Mouse (Mus musculus) gonadal fat pad, adult 2 months (tissue): ENCODE measurements around the gene Gpr89. TPM values are rescaled to one million over a fixed set of nuclear protein-coding genes. Genes with fewer than 3 reads are reported as not detected.

Experiments used
- DNase-seq: peaks from one replicate; pipeline ENCODE4 v3.0.0-alpha.2; 2012; ENCODE audit warnings: low read depth
- polyA plus RNA-seq: library from polyadenylated mRNA; depleted of rRNA; stranded (reverse); fragments of >200 nt; gene quantifications from 2 replicates; pipeline ENCODE4 v1.2.3, GENCODE M21; 2012; rRNA removed

The Gpr89 gene
- polyA plus RNA-seq, 1 experiment: 31.9 TPM

DNA sequence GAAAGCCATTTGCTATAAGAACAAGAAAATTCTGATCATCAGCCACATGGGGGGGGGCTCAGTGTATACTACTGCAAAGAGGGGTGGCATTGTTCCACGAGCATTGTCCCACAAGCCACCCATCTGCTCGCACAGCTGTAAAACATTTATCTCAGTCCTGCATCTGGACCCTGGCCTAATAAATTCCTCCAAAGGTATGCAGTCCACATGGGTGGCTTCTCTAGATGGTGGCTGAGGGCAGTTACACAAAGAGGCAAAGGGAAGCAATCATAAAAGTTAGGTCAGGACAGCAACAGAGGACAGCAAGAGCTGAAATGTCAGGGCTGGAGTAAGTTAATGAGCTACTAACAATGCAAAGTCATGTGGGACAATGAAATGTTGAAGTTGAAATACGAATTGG, 81.4 kb downstream of the Gpr89 start:
- DNase-seq: no peak

DNA sequence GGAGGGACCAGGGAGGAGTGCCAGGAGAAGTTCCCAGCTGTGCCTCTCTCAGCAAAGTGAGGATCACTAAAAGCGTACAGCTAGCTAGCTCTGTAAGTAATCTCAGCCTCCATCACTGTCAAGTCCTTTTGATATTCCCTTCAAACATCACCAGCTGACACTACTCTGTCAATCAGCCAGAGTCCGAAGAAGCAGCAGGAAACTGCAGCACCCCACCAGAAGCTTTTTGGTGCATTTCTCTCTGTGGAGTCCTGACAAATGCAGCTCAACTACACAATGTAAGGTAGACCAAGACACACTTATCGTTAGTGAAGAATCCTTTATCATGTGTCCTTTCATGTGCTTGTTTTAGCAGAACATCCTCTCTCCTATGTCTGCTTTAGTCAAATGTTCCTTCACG, 83.6 kb downstream of the Gpr89 start:
- DNase-seq: no peak

DNA sequence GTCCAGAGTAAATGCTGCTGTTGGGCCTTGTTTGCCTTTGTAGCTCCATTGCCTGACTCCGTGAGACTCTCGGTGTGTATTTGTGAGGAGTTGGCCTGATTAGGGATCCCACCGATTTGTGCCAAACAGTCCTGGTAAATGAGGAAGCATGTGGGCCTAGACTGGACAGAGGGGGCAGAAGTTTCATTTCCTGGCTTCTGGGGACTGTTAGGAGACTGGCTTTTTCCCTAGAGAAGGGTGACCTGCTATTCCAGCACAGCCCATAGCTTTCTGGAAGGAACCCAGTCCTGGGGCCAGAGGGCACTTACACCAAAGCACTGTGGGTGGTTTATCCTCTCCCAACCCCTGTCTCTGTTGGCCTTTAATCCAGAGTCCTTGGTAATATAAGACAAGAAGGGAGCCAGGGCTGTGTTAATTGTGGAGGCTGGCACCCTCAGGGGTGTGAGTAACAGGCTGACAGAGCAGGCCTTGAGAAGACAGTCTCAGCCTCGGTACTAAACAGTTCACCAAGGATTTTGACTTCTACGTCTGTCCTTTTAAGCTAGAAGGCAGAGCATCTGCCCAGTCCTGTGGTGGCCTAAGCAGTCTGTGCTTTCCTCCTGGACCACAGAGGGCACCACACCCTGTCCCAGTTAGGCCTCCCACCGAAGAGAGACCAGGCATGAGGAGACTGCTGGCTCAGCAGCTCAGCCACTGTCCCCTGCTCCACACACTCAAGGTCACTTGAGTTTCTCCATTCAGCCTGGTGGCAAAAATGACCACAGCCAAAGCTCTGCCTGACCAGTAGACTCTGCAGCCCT, 84.8 kb downstream of the Gpr89 start:
- DNase-seq: peak; percentile 33

Other genes starting within 250 kb of the Gpr89 start
- 1.8 and 2.2 TPM in 2 replicates for gene Ankrd35, start 235.2 kb downstream of the Gpr89 start, polyA plus RNA-seq
- 23.4 and 29.1 TPM in 2 replicates for gene Pias3, start 209.0 kb downstream of the Gpr89 start, polyA plus RNA-seq
- 0.72 and 1.3 TPM in 2 replicates for gene Nudt17, start 196.8 kb downstream of the Gpr89 start, polyA plus RNA-seq
- gene Polr3c, start 177.7 kb downstream of the Gpr89 start, polyA plus RNA-seq: 28.4 and 29.9 TPM in 2 replicates
- gene Rnf115, start 177.7 kb downstream of the Gpr89 start, polyA plus RNA-seq: 21.4 and 26.2 TPM in 2 replicates
- gene Pdzk1, start 76.1 kb downstream of the Gpr89 start, polyA plus RNA-seq: 49.3 and 91.8 TPM in 2 replicates
- gene Cd160, start 76.0 kb downstream of the Gpr89 start, polyA plus RNA-seq: 0.53 and 0.82 TPM in 2 replicates
- gene Gja5, start 653 bp downstream of the Gpr89 start, polyA plus RNA-seq: 8.9 and 15.8 TPM in 2 replicates
- 0.01 TPM in 1 of 2 replicates, not detected in the other for gene Gja8, start 20.7 kb upstream of the Gpr89 start, polyA plus RNA-seq